Mouse (Mus musculus): ENCODE measurements around the gene Tuba1c.
A peak's percentile ranks its signal among the peaks of the same experiment; 100 is the strongest.
"Not testable (repeated sequence)": the region's sequence is repeated elsewhere in the genome, so short reads cannot be mapped to it uniquely, and the experiment has no call there.

Gene Tuba1c

GRCm38 (mm10) chr15:99030585-99031387 lies 1.1 kb downstream of the Tuba1c start:
- peak; percentile 84 for DNase-seq (ENCODE audit: low spot score)

GRCm38 (mm10) chr15:99031388-99031675 lies 1.6 kb downstream of the Tuba1c start:
- peak; percentile 32 for DNase-seq (ENCODE audit: low spot score)

- no peak for DNase-seq (ENCODE audit: low spot score)
Observed at GRCm38 (mm10) chr15:99032041-99032725, 2.5 kb downstream of the Tuba1c start.

- DNase-seq (ENCODE audit: low spot score), result no peak
Observed at GRCm38 (mm10) chr15:99032726-99033250, 3.1 kb downstream of the Tuba1c start.

- no peak for DNase-seq (ENCODE audit: low spot score)
Observed at GRCm38 (mm10) chr15:99033498-99034270, 4.0 kb downstream of the Tuba1c start.

DNA sequence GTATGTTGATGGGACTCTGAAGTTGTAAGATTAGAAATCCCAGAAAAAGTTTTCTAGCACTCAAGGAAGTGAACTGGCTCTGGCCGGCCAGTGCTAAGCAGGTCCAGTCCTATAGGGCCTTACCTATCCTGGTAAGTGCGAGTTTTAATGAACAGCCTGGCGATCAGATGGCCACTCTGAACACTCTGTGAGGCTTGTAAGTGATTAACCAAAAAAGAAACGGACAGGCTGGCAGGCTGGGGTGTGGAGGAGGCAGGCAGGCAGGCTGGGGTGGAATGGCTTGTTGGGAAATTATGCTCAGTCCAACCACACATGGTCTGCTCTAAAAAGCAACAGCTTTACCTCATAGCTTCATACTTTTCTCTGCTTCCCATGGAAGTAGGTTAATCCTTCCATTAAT lies 5.7 kb downstream of the Tuba1c start:
- no peak for DNase-seq (ENCODE audit: low spot score)

DNA sequence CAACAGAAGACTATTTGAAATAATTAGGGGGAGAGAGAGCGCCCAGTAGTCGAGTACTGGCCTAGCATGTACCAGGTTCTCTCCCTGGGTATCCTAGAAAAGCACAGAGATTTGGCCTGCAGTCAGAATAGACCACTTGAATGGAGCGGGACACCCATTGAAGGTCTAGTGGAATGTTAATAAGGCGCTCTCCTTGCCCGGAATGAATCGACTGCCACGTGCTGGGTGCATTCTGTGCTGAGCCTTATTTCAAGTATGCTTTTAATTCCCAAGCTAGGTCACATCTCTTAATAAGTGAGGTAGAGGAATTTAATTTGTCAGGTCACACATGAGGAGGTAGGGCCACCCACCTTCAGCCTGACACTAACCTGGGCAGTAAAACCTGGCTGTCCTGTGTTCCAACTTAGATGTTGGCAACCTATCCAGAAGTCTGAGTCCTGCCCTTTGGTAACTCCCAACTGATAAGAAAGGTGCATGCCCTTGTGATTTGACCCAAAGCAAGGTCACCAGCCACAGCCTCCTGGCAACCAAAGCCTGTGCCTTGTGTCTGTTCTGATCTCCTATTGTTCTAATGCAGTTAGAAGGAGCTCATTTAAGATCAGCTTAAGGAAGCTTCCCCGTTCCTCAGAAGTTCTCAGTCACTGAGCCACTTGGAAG lies 6.7 kb downstream of the Tuba1c start:
- no peak for DNase-seq (ENCODE audit: low spot score)

- no peak for DNase-seq (ENCODE audit: low spot score)
Observed at GRCm38 (mm10) chr15:99038025-99038424, 8.3 kb downstream of the Tuba1c start.

DNA sequence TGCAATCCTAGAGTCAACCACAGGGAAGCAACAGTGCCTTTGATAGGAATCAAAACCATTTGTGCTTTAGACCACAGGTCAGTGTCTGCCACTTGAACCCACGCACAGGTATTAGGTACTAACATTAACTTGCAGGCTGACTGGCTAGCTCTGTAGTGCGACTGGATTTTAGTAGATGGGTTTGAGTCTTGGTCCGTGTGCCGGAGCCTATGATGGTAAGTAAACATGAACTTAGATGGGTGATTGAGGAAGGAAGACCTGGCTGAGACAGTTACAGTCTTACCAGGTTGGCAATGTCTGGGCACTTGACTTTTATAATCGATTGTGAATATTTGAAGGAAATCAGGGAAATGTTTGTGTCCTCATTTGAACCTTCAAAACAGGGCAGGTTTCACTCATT lies 9.1 kb downstream of the Tuba1c start:
- no peak for DNase-seq (ENCODE audit: low spot score)

DNA sequence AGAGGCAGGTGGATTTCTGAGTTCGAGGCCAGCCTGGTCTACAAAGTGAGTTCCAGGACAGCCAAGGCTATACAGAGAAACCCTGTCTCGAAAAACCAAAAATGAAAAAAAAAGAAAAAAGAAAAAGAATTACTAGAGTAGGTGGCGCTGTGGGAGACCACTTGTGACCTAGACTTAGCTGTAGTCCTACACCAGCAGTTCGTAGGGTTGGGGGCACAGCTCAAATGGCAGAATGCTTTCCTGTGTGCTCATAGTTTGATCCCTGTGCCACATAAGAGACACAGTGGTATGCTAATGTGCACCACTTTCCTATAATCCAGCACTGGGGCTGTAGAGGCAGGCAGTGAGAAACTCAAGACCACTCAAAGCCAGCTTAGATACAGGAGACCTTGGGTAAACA lies 9.6 kb downstream of the Tuba1c start:
- DNase-seq (ENCODE audit: low spot score), result no peak

DNA sequence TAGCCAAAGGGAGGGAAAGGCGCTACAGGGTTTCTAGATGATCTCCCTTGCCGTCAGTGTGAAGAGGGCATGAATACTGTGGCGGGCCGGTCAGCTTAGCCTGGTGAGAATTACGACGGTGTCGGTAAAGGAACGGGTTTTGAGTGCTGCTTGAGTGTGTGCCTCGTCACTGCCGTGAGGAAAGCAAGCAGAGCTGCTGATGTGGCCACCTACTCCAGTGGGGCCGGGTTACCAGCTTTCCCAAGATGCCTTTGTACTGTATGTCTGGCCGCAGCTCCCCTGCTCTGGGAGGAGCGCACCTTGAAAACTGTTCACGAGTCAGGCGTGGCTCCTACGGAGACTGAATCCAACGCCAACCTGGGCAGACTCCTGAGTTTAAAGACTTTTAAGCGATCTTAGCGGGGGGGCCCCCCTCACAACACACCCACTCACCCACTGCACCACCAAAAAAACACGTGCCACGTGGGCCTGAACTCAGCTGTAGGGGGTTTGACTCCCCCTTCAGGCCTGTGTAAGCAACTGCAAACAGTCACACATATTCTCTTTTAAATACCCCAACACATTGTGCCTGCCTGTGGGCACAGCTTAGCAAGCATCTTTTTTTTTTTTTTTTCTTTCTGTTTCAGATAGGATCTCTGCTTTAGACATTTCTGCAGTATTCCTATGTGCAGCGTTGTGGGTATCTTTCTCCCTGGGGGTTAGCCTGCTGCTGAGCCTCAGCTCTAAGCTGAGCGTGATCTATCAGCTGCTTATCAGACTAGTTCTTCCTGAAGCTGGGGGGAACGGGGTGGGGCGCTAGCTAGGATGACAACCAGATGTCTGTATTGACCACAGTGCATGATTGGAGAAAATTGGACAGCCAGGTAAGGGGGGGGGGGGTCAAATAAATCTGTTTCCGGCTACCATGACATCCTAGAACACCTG lies 10.6 kb downstream of the Tuba1c start:
- DNase-seq (ENCODE audit: low spot score), result no peak

DNA sequence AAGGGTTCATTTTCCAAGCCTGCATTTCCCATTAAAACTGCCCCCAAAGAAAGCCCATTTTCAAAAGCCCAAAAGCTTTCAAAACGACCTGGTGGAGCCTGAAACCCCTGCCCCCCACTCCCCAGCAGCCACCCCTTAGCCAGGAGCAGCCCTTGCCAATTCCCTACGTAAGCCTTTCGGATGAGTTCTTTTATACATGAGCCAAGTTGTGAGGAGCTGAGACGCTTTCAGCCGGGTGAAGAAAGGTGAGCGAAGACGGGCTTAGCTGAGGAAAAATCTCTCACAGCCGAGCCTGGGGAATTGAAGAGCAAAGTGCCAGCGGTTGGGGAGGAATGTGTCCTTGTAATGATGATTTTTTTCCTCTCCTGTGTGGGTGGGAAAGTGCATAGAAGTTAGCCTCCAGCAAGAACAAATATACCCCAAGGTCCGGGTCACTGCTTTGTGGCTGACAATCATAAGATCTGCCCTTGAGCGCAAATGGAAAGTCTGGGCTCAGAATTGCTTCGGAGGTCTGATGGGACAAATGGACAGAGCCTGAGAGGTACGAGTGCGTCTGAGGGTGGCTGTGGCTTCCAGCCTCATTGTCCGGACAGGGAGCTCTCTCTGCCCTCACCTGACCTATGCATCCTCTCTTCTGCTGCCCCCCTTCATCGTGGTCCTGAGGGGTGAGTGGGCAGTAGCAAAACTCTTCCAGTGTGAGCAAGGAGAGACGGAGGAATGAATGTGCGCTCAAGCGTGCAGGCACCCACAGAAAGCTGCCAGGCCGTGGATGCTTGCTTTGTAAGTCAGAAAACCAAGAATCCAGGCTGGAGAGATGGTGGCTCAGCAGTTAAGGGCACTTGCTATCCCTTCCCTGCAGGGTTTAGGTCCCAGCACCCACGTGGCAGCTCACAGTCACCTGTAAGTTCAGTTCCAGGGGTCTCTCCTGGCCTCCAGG lies 11.5 kb downstream of the Tuba1c start:
- no peak for DNase-seq (ENCODE audit: low spot score)

GRCm38 (mm10) chr15:99042334-99042733 lies 12.6 kb downstream of the Tuba1c start:
- no peak for DNase-seq (ENCODE audit: low spot score)

DNA sequence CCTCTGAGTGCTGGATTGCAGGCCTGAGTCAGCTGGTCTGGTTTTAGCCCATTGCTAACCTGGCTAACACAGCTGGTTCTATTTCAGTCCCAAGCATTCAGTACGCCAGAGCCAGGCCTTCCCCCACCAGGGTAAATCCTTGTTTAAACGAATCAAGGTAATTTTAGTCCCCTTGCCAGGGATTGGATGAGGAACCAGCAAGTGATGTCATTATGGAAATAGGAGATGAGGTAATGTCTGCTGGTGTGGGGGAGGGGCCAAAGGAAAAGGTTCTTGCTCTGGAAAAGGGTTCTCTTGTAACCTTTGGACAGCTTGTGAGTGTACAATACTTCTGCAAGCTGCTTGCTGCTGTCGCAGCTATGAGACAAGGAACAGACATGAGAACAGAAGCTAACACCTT lies 15.2 kb downstream of the Tuba1c start:
- DNase-seq (ENCODE audit: low spot score), result peak; percentile 91

- DNase-seq (ENCODE audit: low spot score), result not testable (repeated sequence)
Observed at GRCm38 (mm10) chr15:99045734-99046133, 16.0 kb downstream of the Tuba1c start.

GRCm38 (mm10) chr15:99049473-99050253 lies 20.0 kb downstream of the Tuba1c start:
- DNase-seq (ENCODE audit: low spot score), result peak; percentile 87

DNA sequence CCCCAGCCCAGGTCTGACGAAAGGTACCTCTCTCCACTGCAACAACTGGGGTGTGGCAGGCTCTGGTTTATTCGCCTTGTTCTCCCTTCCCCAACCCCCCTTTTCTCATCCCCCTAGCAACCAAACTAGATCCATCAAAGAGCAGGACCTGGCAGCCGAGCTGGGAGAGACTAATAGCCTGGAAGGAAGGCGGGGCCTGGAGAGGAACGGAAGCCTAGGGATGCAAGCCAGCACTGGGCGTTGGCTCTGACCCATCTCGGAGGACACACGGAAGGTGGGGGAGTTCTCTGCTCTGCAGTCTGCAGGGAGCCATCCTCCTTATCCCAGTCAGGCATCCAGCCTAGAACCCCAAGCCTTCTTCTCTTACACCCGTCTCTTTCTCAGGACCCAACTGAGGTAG lies 23.7 kb downstream of the Tuba1c start:
- peak; percentile 95 for DNase-seq (ENCODE audit: low spot score)

- peak; percentile 81 for DNase-seq (ENCODE audit: low spot score)
Observed at GRCm38 (mm10) chr15:99055040-99055439, 25.3 kb downstream of the Tuba1c start, which contains the start of gene Prph. TSS of gene Prph (plus strand) at chr15:99055174.

DNA sequence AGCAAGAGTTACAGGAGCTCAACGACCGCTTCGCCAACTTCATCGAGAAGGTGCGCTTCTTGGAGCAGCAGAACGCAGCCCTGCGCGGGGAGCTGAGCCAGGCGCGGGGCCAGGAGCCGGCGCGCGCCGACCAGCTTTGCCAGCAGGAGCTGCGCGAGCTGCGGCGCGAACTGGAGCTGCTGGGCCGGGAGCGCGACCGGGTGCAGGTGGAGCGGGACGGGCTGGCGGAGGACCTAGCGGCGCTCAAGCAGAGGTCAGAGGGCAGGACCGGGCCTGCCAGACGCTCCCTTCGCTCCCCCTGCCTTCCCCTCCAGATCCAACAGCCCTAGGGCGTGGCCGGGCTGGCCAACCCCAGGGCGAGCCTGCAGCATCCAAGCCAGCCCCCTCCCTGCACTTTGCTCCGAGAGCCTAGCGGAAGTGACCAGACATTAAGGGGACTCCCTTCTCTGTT lies 25.8 kb downstream of the Tuba1c start:
- peak; percentile 92 for DNase-seq (ENCODE audit: low spot score)
